Mouse (Mus musculus) kidney, embryonic 16.5 days (tissue): Measurements from ENCODE around the gene Ugt1a2. TPM values are rescaled to one million over a fixed set of nuclear protein-coding genes. Genes with fewer than 3 reads are reported as not detected.
"Not testable (repeated sequence)": the region's sequence is repeated elsewhere in the genome, so short reads cannot be mapped to it uniquely, and the experiment has no call there.

ENCODE experiments used
- ATAC-seq: fragments of 200-750 bp; cut with Nextera tagmentation; 2 replicates; pipeline ENCODE4 v1.8.0; 2017; ENCODE audit warnings: moderate TSS enrichment; ENCODE audit not compliant: low FRiP score, low TSS enrichment
- H3K27ac ChIP-seq: fragments of 300-500 bp; sonication (generic); 2 replicates; pipeline ENCODE4 v1.5.1; 2014; ENCODE audit warnings: low read length
- H3K27me3 ChIP-seq: fragments of 300-500 bp; sonication (generic); 2 replicates; pipeline ENCODE4 v1.6.1; 2014; ENCODE audit warnings: low read length, control low read depth, mixed read lengths; ENCODE audit not compliant: insufficient read depth
- H3K36me3 ChIP-seq: fragments of 300-500 bp; sonication (generic); 2 replicates; pipeline ENCODE4 v1.6.1; 2014; ENCODE audit warnings: low read length, control low read depth, mixed read lengths; ENCODE audit not compliant: insufficient read depth
- H3K4me1 ChIP-seq: fragments of 300-500 bp; sonication (generic); 2 replicates; pipeline ENCODE4 v1.6.1; 2014; ENCODE audit warnings: low read length, control low read depth, mixed read lengths; ENCODE audit not compliant: insufficient read depth
- H3K4me2 ChIP-seq: fragments of 300-500 bp; sonication (generic); replicated peaks from 2 replicates; pipeline ENCODE4 v1.6.1; 2014; ENCODE audit warnings: low read depth, low read length
- H3K4me3 ChIP-seq: fragments of 300-500 bp; sonication (generic); 2 replicates; pipeline ENCODE4 v1.5.1; 2014; ENCODE audit warnings: mild to moderate bottlenecking, low read length
- H3K9ac ChIP-seq: fragments of 300-500 bp; sonication (generic); replicated peaks from 2 replicates; pipeline ENCODE4 v1.6.1; 2014; ENCODE audit warnings: low read length
- H3K9me3 ChIP-seq: fragments of 300-500 bp; sonication (generic); 2 replicates; pipeline ENCODE4 v1.6.1; 2016; ENCODE audit warnings: low read length, control low read depth
- WGBS: fragments of 180-500 bp; shearing (Covaris S2); extraction: QIAGEN DNeasy Blood & Tissue Kit; methylation state at CpG from one replicate; pipeline ENCODE4 v1.1.7; 2014; 5-methylcytosine and 5-hydroxymethylcytosine counted together
- polyA plus RNA-seq: library from polyadenylated mRNA; unstranded; fragments of >200 nt; fragmentation: Nextera tagmentation; extraction: Ambion mirVana; gene quantifications from 2 replicates; pipeline ENCODE4 v1.2.1, GENCODE M21; 2015

Ugt1a2 gene
- polyA plus RNA-seq: 68.4 and 84.9 TPM in 2 replicates

DNA sequence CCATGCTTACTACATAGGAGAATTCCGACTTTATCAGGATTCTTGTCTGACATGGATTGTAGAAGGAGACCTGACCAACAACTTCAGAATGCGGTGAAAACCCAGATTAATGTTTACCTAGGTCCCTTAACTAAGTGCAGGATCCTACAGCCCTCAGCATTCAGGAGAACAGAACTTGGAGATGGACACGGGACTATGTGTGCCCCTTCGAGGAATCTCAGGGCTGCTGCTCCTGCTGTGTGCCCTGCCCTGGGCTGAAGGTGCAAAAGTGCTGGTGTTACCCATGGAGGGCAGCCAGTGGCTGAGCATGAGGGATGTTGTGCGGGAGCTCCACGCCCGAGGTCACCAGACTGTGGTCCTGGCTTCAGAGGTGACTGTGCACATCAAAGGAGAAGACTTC is at the start of gene Ugt1a2:
Ugt1a2 (plus strand) TSS at position 146 of the 400 bp plus-strand sequence.
- no peak within 1 kb of the TSS for H3K4me3 ChIP-seq
- peaks cover 14% of the 10 kb centered on the region for H3K9me3 ChIP-seq
- no peak within 1 kb of the TSS for H3K9ac ChIP-seq
- no peaks in the 10 kb centered on the region for H3K36me3 ChIP-seq
- peak within 1 kb of the TSS; percentile 77 for H3K27ac ChIP-seq
- no peaks in the 10 kb centered on the region for H3K27me3 ChIP-seq
- peaks cover 14% of the 10 kb centered on the region for H3K4me1 ChIP-seq
- peak; percentile 59; the same call in 1 of the 2 replicates for ATAC-seq
- WGBS: 59% methylated on average over 7 of the region's 7 CpGs
- H3K4me2 ChIP-seq: no peak within 1 kb of the TSS

DNA sequence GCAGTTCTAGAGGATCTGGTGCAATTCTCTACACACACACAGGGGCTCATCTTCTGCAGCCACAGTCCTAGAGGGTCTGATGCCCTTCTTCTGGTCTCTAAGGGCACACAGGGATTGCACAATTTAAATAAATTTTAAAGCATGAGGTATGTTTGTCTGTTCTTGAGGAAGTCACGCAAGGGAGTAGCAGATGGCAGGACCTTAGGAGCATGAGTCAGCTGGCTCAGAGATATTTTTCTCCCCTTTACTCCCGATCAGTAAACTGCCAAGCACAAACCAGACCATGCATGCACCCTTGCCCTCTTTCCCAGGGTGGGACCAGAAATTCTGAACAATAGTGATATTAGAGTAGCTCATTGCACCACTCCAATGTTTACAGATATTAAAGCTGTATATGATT is 42.0 kb upstream of the Ugt1a2 start:
- Histone ChIP-seq H3K27me3 (no peaks in the 10 kb centered on the region), H3K4me3 (no peak overlapping the region), H3K4me2 (no peak overlapping the region), H3K27ac (no peak overlapping the region), H3K9me3 (no peaks in the 10 kb centered on the region), H3K4me1 (no peaks in the 10 kb centered on the region), H3K9ac (no peak overlapping the region), H3K36me3 (no peaks in the 10 kb centered on the region)
- WGBS: 72% methylated on average over 2 of the region's 2 CpGs
- no peak for ATAC-seq

DNA sequence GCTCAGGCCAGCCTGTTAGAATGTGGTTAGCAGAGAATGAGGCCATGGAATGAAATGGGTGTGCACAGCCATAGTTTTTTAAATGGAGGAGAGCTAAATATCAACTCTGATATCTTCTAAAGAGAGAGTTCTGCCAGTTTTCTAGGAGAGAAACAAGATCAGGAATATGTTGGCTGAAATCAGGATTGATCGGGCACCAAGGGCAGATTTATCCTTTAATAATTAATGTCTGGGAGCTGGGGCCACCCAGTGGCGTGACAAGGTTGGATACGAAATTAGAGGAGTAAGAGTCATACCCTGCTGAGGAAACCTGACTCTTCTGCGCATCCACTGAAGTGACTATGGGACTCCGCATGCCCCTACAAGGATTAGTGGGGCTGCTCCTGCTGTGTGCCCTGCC is 34.7 kb upstream of the Ugt1a2 start, which contains the start of gene Ugt1a5:
Ugt1a5 (plus strand) TSS at position 302 of the 400 bp plus-strand sequence.
- WGBS: 80% methylated on average over 5 of the region's 5 CpGs
- H3K9ac ChIP-seq: no peak within 1 kb of the TSS
- H3K27ac ChIP-seq: no peak within 1 kb of the TSS
- no peak for ATAC-seq
- no peak within 1 kb of the TSS for H3K4me3 ChIP-seq
- H3K4me2 ChIP-seq: no peak within 1 kb of the TSS
- no peaks in the 10 kb centered on the region for H3K36me3 ChIP-seq
- H3K9me3 ChIP-seq: peaks cover 5% of the 10 kb centered on the region; the same call in 1 of the 2 replicates
- H3K4me1 ChIP-seq: no peaks in the 10 kb centered on the region
- no peaks in the 10 kb centered on the region for H3K27me3 ChIP-seq

DNA sequence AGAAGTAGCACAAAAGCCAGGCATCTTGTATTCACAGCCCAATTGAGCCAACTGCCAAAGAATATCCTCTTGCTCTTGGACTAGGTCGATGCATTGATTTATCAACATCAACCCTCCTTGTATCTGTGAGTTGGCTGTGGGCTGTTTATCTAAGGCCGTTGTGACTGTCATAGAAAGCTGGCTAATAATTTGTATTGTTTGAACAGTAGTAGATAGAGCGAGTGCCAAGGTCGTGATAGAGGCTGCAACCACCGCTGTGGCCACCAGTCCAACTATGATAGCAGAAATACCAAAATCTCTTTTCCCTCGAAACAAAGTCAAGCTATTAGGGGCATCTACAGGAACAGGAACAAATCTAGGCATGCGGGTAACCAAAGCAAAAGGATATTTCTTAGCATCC is 28.2 kb upstream of the Ugt1a2 start:
- not testable (repeated sequence) for H3K27ac ChIP-seq, H3K4me2 ChIP-seq, H3K36me3 ChIP-seq, H3K4me3 ChIP-seq, H3K4me1 ChIP-seq, H3K9ac ChIP-seq, H3K27me3 ChIP-seq, ATAC-seq
- H3K9me3 ChIP-seq: peaks cover 11% of the 10 kb centered on the region; the same call in 1 of the 2 replicates
- 86% methylated on average over 5 of the region's 7 CpGs for WGBS

DNA sequence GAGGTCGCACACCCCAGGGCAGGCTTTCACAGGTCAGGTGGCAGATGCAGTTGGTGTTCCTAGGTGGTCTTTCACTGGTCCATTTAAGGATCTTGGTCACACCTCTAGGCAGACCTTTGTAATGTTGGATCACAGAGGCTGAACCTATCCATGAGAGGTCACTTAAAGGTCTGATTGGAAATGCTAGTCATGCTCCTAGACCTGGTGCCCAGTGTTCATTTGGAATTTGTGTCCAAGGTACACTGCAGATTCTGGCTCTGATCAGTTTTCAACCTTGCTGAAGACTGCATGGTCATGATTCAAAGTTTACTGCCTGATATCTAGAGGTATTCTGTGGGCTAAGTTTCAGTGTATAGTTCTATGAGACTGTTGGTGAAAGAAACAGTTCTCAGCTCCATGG is 20.7 kb upstream of the Ugt1a2 start:
- Histone ChIP-seq H3K9me3 (peaks cover 18% of the 10 kb centered on the region), H3K9ac (no peak overlapping the region), H3K27me3 (no peaks in the 10 kb centered on the region), H3K27ac (no peak overlapping the region), H3K4me2 (no peak overlapping the region), H3K36me3 (no peaks in the 10 kb centered on the region), H3K4me1 (no peaks in the 10 kb centered on the region), H3K4me3 (no peak overlapping the region)
- WGBS: 88% methylated on average over 1 of the region's 1 CpGs
- no peak for ATAC-seq

DNA sequence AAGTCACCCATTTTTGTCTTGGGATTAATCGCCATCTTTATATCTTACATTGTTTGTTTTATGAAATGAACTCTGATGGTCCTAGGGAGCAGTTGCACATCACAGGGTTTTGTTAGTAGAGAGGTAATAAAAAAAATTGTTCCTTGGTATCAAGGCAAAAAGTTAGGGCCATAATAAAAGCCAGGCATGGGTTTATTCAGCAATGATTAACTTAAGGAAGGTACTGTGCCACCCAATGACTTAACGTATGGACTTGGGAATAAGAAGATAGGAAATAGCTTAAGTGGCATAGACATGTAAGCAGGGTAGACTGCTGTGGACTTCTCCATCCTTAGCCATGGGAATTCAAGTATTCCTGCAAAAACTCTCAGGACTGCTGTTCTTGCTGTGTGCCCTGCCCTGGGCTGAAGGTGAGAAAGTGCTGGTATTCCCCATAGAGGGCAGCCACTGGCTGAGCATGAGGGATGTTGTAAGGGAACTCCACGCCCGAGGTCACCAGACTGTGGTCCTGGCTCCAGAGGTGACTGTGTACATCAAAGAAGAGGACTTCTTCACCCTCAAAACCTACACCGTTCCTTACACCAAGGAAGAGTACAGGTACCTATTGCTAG is 14.0 kb upstream of the Ugt1a2 start:
- ATAC-seq: no peak
- Histone ChIP-seq H3K9me3 (no peaks in the 10 kb centered on the region), H3K36me3 (no peaks in the 10 kb centered on the region), H3K9ac (no peak overlapping the region), H3K4me1 (no peaks in the 10 kb centered on the region), H3K27ac (no peak overlapping the region), H3K4me2 (no peak overlapping the region), H3K4me3 (no peak overlapping the region), H3K27me3 (no peaks in the 10 kb centered on the region)
- 88% methylated on average over 5 of the region's 5 CpGs for WGBS

DNA sequence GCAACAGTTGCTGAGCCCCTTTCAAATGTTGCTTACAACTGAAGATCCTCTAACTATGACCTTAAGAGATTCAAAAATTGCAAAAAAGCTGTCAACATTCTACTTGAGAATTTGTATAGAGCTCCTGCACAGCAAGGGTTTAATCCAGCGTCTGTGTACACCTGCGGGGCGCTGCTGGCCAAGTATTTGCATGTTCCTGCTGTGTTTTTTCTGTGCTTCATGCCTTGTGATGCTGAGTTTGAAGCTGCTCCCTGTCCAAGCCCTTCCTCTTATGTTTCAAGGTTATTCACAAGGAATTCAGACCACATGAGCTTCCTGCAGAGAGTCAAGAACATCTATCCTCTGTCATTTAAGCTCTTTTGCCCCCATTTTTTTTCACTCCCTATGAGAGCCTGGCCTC is 8.3 kb upstream of the Ugt1a2 start:
- Histone ChIP-seq H3K9ac (no peak overlapping the region), H3K36me3 (no peaks in the 10 kb centered on the region), H3K4me2 (no peak overlapping the region), H3K4me3 (no peak overlapping the region), H3K27me3 (no peaks in the 10 kb centered on the region), H3K27ac (no peak overlapping the region), H3K4me1 (no peaks in the 10 kb centered on the region), H3K9me3 (no peaks in the 10 kb centered on the region)
- ATAC-seq: no peak
- WGBS: 76% methylated on average over 3 of the region's 3 CpGs

DNA sequence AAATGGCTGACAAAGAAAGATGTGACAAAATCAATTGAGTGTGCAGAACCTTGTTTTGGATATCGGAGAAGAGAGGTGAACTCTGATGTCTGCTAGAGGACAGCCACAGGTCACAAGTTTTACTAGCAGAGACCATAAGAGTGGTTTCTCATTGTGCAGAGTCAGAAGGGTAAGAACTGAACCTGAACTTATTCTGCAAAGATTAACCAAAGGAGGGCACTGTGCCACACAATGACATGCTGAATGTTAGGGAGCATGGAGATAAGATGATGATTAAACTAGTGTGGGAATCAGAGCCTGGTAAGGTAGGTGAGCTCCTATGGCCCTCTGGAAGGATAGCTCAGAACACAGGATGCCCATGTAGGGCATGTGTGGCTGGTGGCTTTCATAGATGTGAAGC is 4.7 kb upstream of the Ugt1a2 start:
- H3K9me3 ChIP-seq: no peaks in the 10 kb centered on the region
- no peak overlapping the region for H3K4me3 ChIP-seq
- peak; percentile 76 for ATAC-seq
- H3K4me1 ChIP-seq: peaks cover 9% of the 10 kb centered on the region; the same call in 1 of the 2 replicates
- no peak overlapping the region for H3K27ac ChIP-seq
- H3K36me3 ChIP-seq: no peaks in the 10 kb centered on the region
- H3K27me3 ChIP-seq: no peaks in the 10 kb centered on the region
- 54% methylated on average over 1 of the region's 1 CpGs for WGBS
- H3K9ac ChIP-seq: no peak overlapping the region
- H3K4me2 ChIP-seq: no peak overlapping the region

DNA sequence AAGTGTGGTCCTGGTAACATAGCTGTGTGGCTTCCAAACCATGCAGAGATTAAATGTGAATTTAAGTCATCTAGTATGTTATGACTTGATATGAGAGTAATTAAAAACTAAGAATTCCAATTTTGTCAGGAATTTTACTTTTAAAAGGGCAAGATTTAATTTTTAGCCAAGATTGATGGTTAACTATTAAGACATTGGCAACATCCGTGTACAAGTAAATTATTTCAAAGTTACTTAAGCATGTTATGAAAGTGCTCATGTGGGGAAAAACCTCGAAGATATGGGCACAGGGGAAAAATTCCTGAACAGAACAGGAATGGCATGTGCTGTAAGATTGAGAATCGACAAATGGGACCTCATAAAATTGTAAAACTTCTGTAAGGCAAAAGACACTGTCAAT is 3.0 kb upstream of the Ugt1a2 start:
- no peaks in the 10 kb centered on the region for H3K36me3 ChIP-seq
- no peak overlapping the region for H3K4me3 ChIP-seq
- H3K9ac ChIP-seq: no peak overlapping the region
- 60% methylated on average over 3 of the region's 3 CpGs for WGBS
- peaks cover 9% of the 10 kb centered on the region; the same call in 1 of the 2 replicates for H3K4me1 ChIP-seq
- H3K27me3 ChIP-seq: no peaks in the 10 kb centered on the region
- ATAC-seq: no peak
- H3K9me3 ChIP-seq: no peaks in the 10 kb centered on the region
- H3K27ac ChIP-seq: no peak overlapping the region
- H3K4me2 ChIP-seq: no peak overlapping the region

DNA sequence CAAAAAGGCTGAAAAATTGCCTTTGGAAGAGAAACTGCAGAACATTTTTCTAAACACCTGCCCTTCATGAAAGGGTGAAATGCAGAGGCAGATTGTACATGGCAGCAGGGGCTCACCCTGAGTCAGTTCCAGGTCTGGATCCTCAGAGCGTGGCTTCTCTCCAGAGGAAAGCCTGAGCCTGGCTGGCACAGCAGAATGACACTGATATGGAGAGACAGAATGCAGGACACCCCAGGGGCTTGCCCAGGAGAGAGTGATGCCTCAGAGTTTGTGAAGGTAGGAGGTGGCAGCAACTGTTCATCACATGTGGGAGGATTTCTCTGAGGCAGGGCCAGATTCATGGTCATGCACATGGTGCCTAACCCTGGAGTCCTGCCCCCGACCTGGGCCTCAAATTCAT is 405 bp upstream of the Ugt1a2 start:
- no peak overlapping the region for H3K4me2 ChIP-seq
- no peak overlapping the region for H3K4me3 ChIP-seq
- peaks cover 13% of the 10 kb centered on the region for H3K9me3 ChIP-seq
- no peak overlapping the region for H3K9ac ChIP-seq
- H3K36me3 ChIP-seq: no peaks in the 10 kb centered on the region
- H3K27ac ChIP-seq: peak overlapping the region; percentile 77
- ATAC-seq: no peak
- peaks cover 11% of the 10 kb centered on the region for H3K4me1 ChIP-seq
- 69% methylated on average over 2 of the region's 2 CpGs for WGBS
- H3K27me3 ChIP-seq: no peaks in the 10 kb centered on the region
